Mouse (Mus musculus) stomach, embryonic 16.5 days (tissue): ENCODE measurements at regions not wholly inside any gene's neighbourhood (a gene's known extent, or its start where the extent isn't known, plus 50 kb on each side); places are given as distances from the start of the nearest gene placed in this dataset.

ENCODE experiments used
- ATAC-seq: fragments of 200-750 bp; cut with Nextera tagmentation; 2 replicates; pipeline ENCODE4 v1.8.0; 2017; ENCODE audit warnings: moderate number of reproducible peaks, moderate TSS enrichment; ENCODE audit not compliant: insufficient read depth, low FRiP score
- H3K27ac ChIP-seq: fragments of 300-500 bp; sonication (generic); 2 replicates; pipeline ENCODE4 v1.5.1; 2014; ENCODE audit warnings: low read length
- H3K27me3 ChIP-seq: fragments of 300-500 bp; sonication (generic); 2 replicates; pipeline ENCODE4 v1.6.1; 2014; ENCODE audit warnings: low read length, control low read depth, mixed read lengths; ENCODE audit not compliant: control insufficient read depth, insufficient read depth
- H3K36me3 ChIP-seq: fragments of 300-500 bp; sonication (generic); 2 replicates; pipeline ENCODE4 v1.6.1; 2014; ENCODE audit warnings: low read length; ENCODE audit not compliant: control insufficient read depth, insufficient read depth
- H3K4me1 ChIP-seq: fragments of 300-500 bp; sonication (generic); 2 replicates; pipeline ENCODE4 v1.6.1; 2014; ENCODE audit warnings: low read length, control low read depth, mixed read lengths; ENCODE audit not compliant: control insufficient read depth, insufficient read depth
- H3K4me2 ChIP-seq: fragments of 300-500 bp; sonication (generic); 2 replicates; pipeline ENCODE4 v1.6.1; 2014; ENCODE audit warnings: low read depth, low read length, mixed read lengths
- H3K4me3 ChIP-seq: fragments of 300-500 bp; sonication (generic); replicated peaks from 2 replicates; pipeline ENCODE4 v1.5.1; 2014; ENCODE audit warnings: mild to moderate bottlenecking, low read length
- H3K9ac ChIP-seq: fragments of 300-500 bp; sonication (generic); 2 replicates; pipeline ENCODE4 v1.6.1; 2014; ENCODE audit warnings: low read length
- H3K9me3 ChIP-seq: fragments of 300-500 bp; sonication (generic); replicated peaks from 2 replicates; pipeline ENCODE4 v1.6.1; 2016; ENCODE audit warnings: low read length, control low read depth; ENCODE audit not compliant: control insufficient read depth
- WGBS: fragments of 180-500 bp; shearing (Covaris S2); extraction: QIAGEN DNeasy Blood & Tissue Kit; methylation state at CpG from one replicate; pipeline ENCODE4 v1.1.7; 2014; 5-methylcytosine and 5-hydroxymethylcytosine counted together

- H3K4me1 ChIP-seq: no peaks in the 10 kb centered on the region
- peak overlapping the region; percentile 82 for H3K27ac ChIP-seq
- no peaks in the 10 kb centered on the region for H3K36me3 ChIP-seq
- H3K9ac ChIP-seq: no peak overlapping the region
- H3K4me2 ChIP-seq: peak overlapping the region; percentile 36
- ATAC-seq: peak; percentile 68; the same call in 1 of the 2 replicates
- WGBS: 35% methylated on average over 4 of the region's 4 CpGs
- no peaks in the 10 kb centered on the region for H3K27me3 ChIP-seq
- no peak overlapping the region for H3K4me3 ChIP-seq
- no peaks in the 10 kb centered on the region for H3K9me3 ChIP-seq
Observed at GRCm38 (mm10) chr3:134400395-134401090, 164.3 kb downstream of the Cxxc4 start.

GRCm38 (mm10) chr3:134415606-134416328, 179.5 kb downstream of the Cxxc4 start:
- Histone ChIP-seq H3K36me3 (no peaks in the 10 kb centered on the region), H3K4me1 (no peaks in the 10 kb centered on the region), H3K9ac (no peak overlapping the region), H3K4me2 (no peak overlapping the region), H3K27ac (no peak overlapping the region), H3K4me3 (no peak overlapping the region), H3K9me3 (no peaks in the 10 kb centered on the region), H3K27me3 (no peaks in the 10 kb centered on the region)
- ATAC-seq: no peak
- WGBS: 60% methylated on average over 17 of the region's 17 CpGs

DNA sequence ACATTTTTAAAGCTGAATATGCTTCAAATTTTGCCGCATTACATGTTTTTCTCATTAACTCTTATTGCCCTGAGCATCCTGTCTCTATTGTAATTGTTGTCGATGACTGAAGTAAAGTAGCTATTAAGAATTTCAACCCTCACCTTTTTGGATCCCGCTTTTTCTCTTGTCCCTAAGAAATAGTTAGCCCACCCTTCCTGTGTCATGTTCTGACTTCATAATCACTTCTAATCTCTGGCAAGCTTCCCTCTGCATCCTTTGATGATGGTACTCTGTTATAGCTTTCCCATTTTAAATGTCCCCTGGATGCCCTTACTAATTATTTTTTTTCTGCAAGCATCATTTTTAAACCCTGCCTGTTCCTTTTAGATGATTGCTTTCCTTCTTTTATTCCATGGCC, 191.3 kb downstream of the Cxxc4 start:
- 87% methylated on average over 3 of the region's 3 CpGs for WGBS
- ATAC-seq: no peak
- Histone ChIP-seq H3K27ac (no peak overlapping the region), H3K4me3 (no peak overlapping the region), H3K9ac (no peak overlapping the region), H3K9me3 (no peaks in the 10 kb centered on the region), H3K27me3 (no peaks in the 10 kb centered on the region), H3K4me2 (no peak overlapping the region), H3K36me3 (no peaks in the 10 kb centered on the region), H3K4me1 (no peaks in the 10 kb centered on the region)

GRCm38 (mm10) chr3:134466611-134467010, 230.3 kb downstream of the Cxxc4 start:
- no peak overlapping the region for H3K4me3 ChIP-seq
- no peak overlapping the region for H3K27ac ChIP-seq
- H3K36me3 ChIP-seq: no peaks in the 10 kb centered on the region
- no peaks in the 10 kb centered on the region for H3K9me3 ChIP-seq
- no peak overlapping the region for H3K9ac ChIP-seq
- no peak overlapping the region for H3K4me2 ChIP-seq
- WGBS: 81% methylated on average over 1 of the region's 1 CpGs
- H3K4me1 ChIP-seq: no peaks in the 10 kb centered on the region
- no peaks in the 10 kb centered on the region for H3K27me3 ChIP-seq
- ATAC-seq: no peak

DNA sequence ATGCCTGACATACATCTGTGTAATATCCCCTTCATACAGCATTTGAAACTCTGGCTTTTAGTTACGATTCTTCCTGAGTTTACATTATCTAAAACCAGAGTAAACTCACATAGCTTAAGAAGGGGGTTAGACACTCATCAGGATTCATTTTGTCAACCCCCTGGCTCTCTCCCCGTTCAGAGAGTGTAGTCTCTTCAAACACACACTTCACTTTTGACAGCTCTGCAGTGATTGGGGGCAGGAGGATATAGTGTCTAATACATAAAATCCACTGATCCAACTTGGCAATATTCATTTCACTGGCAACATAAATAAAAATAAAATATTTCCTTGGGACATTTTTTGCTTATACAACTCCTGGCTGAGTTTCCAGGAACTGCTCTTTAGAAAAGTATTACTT, 251.0 kb downstream of the Cxxc4 start:
- H3K4me2 ChIP-seq: no peak overlapping the region
- no peak overlapping the region for H3K4me3 ChIP-seq
- no peaks in the 10 kb centered on the region for H3K36me3 ChIP-seq
- 36% methylated on average over 2 of the region's 2 CpGs for WGBS
- no peak overlapping the region for H3K27ac ChIP-seq
- peak; percentile 89 for ATAC-seq
- H3K4me1 ChIP-seq: peaks cover 6% of the 10 kb centered on the region; the same call in 1 of the 2 replicates
- H3K27me3 ChIP-seq: no peaks in the 10 kb centered on the region
- H3K9ac ChIP-seq: no peak overlapping the region
- H3K9me3 ChIP-seq: no peaks in the 10 kb centered on the region

- no peak overlapping the region for H3K4me3 ChIP-seq
- H3K27me3 ChIP-seq: no peaks in the 10 kb centered on the region
- H3K9ac ChIP-seq: no peak overlapping the region
- no peak overlapping the region for H3K27ac ChIP-seq
- ATAC-seq: no peak
- peaks cover 6% of the 10 kb centered on the region; the same call in 1 of the 2 replicates for H3K4me1 ChIP-seq
- H3K4me2 ChIP-seq: no peak overlapping the region
- WGBS: 87% methylated on average over 5 of the region's 5 CpGs
- no peaks in the 10 kb centered on the region for H3K9me3 ChIP-seq
- no peaks in the 10 kb centered on the region for H3K36me3 ChIP-seq
Observed at GRCm38 (mm10) chr3:134489966-134490543, 253.8 kb downstream of the Cxxc4 start.

DNA sequence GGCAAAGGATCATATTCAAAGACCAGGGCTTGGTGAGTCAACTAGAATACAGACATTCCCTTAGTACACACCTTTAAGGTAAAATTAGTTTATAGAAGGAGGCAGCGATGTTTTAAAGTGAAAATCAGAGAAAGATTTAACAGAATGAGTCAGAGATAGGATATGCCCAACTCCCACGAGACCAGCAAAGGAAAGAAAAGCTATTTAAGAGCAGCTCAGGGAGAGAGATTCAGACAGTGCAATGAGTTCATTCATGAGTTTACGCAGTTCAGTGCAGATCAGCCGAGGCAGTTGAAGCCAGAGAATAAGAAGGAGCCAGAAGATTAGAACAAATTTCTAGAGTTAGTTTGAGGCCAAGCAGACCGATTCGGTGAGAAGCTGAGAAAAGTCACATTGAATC, 273.4 kb downstream of the Cxxc4 start:
- Histone ChIP-seq H3K27ac (no peak overlapping the region), H3K9me3 (no peaks in the 10 kb centered on the region), H3K27me3 (no peaks in the 10 kb centered on the region), H3K4me3 (no peak overlapping the region), H3K4me2 (no peak overlapping the region), H3K36me3 (no peaks in the 10 kb centered on the region), H3K9ac (no peak overlapping the region), H3K4me1 (no peaks in the 10 kb centered on the region)
- 67% methylated on average over 6 of the region's 6 CpGs for WGBS
- no peak for ATAC-seq

DNA sequence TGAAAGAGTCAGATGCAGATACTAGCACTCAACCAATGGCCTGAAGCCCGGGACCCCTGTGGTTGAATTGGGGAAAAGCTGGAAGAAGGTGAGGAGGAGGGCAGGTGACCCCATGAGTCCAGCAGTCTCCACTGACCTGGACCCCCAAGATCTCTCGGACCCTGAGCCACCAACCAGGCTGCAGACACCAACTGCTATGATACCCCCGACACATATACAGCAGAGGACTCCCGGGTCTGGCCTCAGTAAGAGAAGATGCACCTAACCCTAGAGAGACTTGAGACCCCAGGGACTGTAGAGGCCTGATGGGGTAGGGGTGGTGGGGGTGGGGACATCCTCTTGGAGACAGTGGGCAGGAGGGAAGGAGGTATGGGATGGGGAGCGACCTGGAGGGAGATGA, 289.5 kb downstream of the Cxxc4 start:
- no peaks in the 10 kb centered on the region for H3K4me1 ChIP-seq
- H3K27ac ChIP-seq: no peak overlapping the region
- no peaks in the 10 kb centered on the region for H3K36me3 ChIP-seq
- no peak overlapping the region for H3K9ac ChIP-seq
- no peaks in the 10 kb centered on the region for H3K27me3 ChIP-seq
- H3K4me3 ChIP-seq: no peak overlapping the region
- no peak for ATAC-seq
- H3K9me3 ChIP-seq: no peaks in the 10 kb centered on the region
- no peak overlapping the region for H3K4me2 ChIP-seq
- 85% methylated on average over 5 of the region's 5 CpGs for WGBS

DNA sequence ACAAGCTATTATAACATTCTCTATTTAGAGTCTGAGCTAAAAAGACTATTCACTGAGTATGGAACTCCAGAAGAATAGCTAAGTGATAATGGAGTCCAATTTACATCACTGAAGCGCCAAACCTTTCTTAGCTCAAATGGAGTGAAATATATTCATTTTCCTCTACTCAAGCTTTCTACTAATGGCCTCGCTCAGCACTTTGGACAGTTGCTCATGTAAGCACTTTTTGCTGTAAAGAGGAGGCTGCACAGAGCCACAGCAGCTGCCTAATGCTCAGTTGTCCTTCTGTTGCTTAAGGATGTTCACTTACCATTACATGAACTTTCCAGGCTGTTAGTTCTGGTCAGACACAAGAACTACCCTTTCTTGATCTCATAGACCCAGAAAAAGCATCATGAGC, 268.7 kb upstream of the Tacr3 start:
- H3K4me3 ChIP-seq: no peak overlapping the region
- H3K9ac ChIP-seq: no peak overlapping the region
- WGBS: 72% methylated on average over 2 of the region's 2 CpGs
- ATAC-seq: no peak
- H3K27ac ChIP-seq: no peak overlapping the region
- no peaks in the 10 kb centered on the region for H3K27me3 ChIP-seq
- H3K36me3 ChIP-seq: no peaks in the 10 kb centered on the region
- no peaks in the 10 kb centered on the region for H3K4me1 ChIP-seq
- no peak overlapping the region for H3K4me2 ChIP-seq
- no peaks in the 10 kb centered on the region for H3K9me3 ChIP-seq
